Mouse (Mus musculus): Measurements from ENCODE around the gene Olfr1364. TPM values are rescaled to one million over a fixed set of nuclear protein-coding genes. Genes with fewer than 3 reads are reported as not detected.

Gene Olfr1364
- total RNA-seq (2023) = not detected

DNA sequence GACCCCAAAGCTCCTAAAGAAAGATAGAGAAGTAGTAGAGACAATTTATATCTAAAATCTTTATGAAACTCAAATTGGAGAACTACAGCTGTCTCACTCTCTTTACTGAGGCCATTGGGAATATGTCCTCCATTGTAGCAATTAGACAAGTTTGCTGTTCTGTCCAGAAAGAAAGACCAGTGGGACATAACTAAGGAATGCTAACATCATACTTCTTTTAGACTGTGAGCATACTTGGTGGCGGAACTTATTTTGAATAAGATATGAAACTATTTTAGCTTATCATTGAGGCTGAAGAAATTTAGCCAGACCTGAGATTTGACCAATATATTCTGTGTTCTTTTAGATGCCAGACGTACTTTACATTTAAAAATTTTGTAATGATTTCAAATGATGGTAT is at the start of gene Olfr1364:
TSS of gene Olfr1364 (minus strand) at position 101 of the 400 bp plus-strand sequence.

DNA sequence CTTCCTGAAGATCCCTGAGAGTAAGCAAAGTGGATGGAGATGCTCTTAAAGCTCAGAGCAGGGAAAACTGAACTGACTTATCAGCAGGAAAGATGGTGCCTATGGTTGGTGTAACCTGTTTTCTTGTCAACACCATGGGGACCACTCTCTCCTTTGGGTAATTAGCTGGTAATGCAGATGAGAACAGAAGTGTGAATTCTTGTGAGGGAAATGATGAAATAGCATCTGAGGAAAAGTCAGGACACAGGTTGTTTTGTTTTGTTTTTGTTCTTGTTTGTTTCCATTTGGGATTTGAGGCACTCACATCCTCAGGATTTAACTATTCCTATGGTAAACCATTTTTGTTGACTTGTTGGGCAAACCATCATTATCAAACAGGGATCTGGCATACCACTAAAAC is 32.4 kb upstream of the Olfr1364 start, which contains the start of gene Olfr1362:
TSS of gene Olfr1362 (minus strand) at position 101 of the 400 bp plus-strand sequence.

DNA sequence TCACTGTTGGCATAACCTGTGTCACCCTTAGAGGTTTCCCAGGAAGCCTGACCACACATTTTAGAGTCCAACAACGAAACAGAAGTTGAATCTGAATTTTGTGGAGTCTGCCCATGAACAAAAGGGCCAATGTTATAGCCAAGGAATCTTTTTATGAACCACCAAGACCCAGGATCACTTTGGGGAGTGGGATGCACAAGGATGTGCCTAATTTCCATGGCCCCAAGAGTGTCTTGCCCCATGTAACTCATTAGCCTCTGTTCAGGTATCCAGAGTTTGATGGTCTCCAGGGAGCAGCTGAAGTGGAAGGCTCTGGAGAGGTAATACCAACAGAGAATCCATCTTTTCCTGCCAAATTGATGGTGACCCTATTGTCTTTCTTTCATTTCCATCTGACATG is 21.8 kb downstream of the Olfr1364 start, which contains the start of gene Olfr1535:
TSS of gene Olfr1535 (minus strand) at position 101 of the 400 bp plus-strand sequence.

DNA sequence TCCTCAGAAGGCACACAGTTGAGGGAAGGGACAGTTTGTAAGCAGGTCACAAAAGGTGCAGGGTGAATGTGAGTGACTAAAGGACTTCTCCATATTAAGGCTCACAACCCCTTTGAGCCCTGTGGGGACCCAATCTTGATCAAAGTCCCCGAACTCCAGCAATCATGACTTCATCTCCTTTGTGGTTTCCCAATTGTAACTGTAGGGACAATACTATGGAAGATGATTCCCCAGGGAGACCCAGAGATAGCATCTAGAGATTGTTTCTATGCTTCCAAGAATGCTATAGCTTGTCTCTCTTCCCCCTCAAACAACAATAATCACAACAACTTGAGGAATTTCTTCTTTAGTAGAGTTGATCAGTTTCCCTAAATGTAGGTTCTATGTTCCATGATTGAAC is 38.9 kb downstream of the Olfr1364 start, which contains the start of gene Olfr1366:
TSS of gene Olfr1366 (minus strand) at position 101 of the 400 bp plus-strand sequence.

DNA sequence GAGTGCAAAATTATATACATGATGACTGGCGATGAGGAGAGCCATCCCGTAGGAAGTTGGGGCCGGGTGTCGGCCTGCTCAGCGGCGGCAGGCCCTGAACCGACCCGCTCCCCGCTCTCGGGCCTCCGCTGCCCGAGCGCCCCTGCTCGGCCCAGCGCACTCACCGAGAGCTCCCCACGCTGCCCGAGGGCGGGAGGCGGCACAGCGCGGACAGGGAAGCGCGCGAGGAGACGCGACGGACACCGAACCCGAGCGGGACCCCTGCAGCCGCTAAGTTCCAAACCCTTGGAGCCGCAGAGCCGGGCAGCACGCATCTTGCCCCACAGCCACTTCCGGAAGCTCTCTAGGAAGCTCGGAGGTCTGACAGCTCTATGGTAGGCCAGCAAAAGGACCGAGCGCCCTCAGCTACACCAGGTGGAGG is 50.8 kb downstream of the Olfr1364 start, which contains the start of gene Zkscan8:
TSS of gene Zkscan8 (minus strand) at position 340 of the 421 bp plus-strand sequence.

Other genes with a start within 250 kb of the Olfr1364 start
- not detected for gene Olfr1367, start 234.8 kb downstream of the Olfr1364 start, total RNA-seq (2023)
- gene Zscan12, start 218.9 kb downstream of the Olfr1364 start, total RNA-seq (2023) = 5.4 TPM
- 47.9 TPM for gene Zkscan3, start 179.0 kb downstream of the Olfr1364 start, total RNA-seq (2023)
- gene Pgbd1, start 140.7 kb downstream of the Olfr1364 start, total RNA-seq (2023) = 0.38 TPM
- gene Zscan26, start 128.0 kb downstream of the Olfr1364 start, total RNA-seq (2023) = 48.0 TPM
- not detected for gene Nkapl, start 113.2 kb downstream of the Olfr1364 start, total RNA-seq (2023)
- gene Zkscan4, start 102.9 kb downstream of the Olfr1364 start, total RNA-seq (2023) = not detected
- gene Gm10065, start 102.3 kb downstream of the Olfr1364 start, total RNA-seq (2023) = not detected
- 3.8 TPM for gene AK157302, start 86.5 kb downstream of the Olfr1364 start, total RNA-seq (2023)
- 15.9 TPM for gene Gm11273, start 80.3 kb downstream of the Olfr1364 start, total RNA-seq (2023)
- gene Zkscan8, start 50.6 kb downstream of the Olfr1364 start, total RNA-seq (2023) = 8.9 TPM
- not detected for gene Olfr1366, start 39.0 kb downstream of the Olfr1364 start, total RNA-seq (2023)
- not detected for gene Olfr1535, start 21.9 kb downstream of the Olfr1364 start, total RNA-seq (2023)
- not detected for gene Olfr1362, start 32.3 kb upstream of the Olfr1364 start, total RNA-seq (2023)
- not detected for gene Olfr11, start 60.8 kb upstream of the Olfr1364 start, total RNA-seq (2023)
- gene Olfr1361, start 81.6 kb upstream of the Olfr1364 start, total RNA-seq (2023) = not detected
- not detected for gene Olfr1360, start 95.6 kb upstream of the Olfr1364 start, total RNA-seq (2023)
- not detected for gene Olfr1359, start 116.4 kb upstream of the Olfr1364 start, total RNA-seq (2023)
- gene Hist1h2bl, start 134.4 kb upstream of the Olfr1364 start, total RNA-seq (2023) = 38.5 TPM
- 23.2 TPM for gene Hist1h2ai, start 134.7 kb upstream of the Olfr1364 start, total RNA-seq (2023)
- 51.3 TPM for gene Hist1h3h, start 135.9 kb upstream of the Olfr1364 start, total RNA-seq (2023)
- gene Hist1h2bm, start 140.3 kb upstream of the Olfr1364 start, total RNA-seq (2023) = 9.1 TPM
- gene Hist1h4j, start 153.3 kb upstream of the Olfr1364 start, total RNA-seq (2023) = 8.5 TPM
- 192 TPM for gene Hist1h4k, start 168.7 kb upstream of the Olfr1364 start, total RNA-seq (2023)
- 29.1 TPM for gene Hist1h2ak, start 172.1 kb upstream of the Olfr1364 start, total RNA-seq (2023)
- gene Hist1h2bn, start 172.4 kb upstream of the Olfr1364 start, total RNA-seq (2023) = 72.0 TPM
- gene Hist1h1b, start 198.9 kb upstream of the Olfr1364 start, total RNA-seq (2023) = 15.4 TPM
- gene Hist1h3i, start 201.6 kb upstream of the Olfr1364 start, total RNA-seq (2023) = 103 TPM
- 12.5 TPM for gene Hist1h2an, start 205.5 kb upstream of the Olfr1364 start, total RNA-seq (2023)
- gene Hist1h2bp, start 205.7 kb upstream of the Olfr1364 start, total RNA-seq (2023) = 14.0 TPM
- gene Hist1h2bq, start 228.4 kb upstream of the Olfr1364 start, total RNA-seq (2023) = 25.5 TPM
- gene Hist1h2ao, start 228.7 kb upstream of the Olfr1364 start, total RNA-seq (2023) = 52.1 TPM
- gene Hist1h4m, start 230.0 kb upstream of the Olfr1364 start, total RNA-seq (2023) = 202 TPM

Measured in CD4-positive naive resting alpha-beta T cell, adult 76 days (primary cell).